Mouse (Mus musculus) G1E (cell line): ENCODE data around the gene Zfp775.

Source experiments
- CTCF ChIP-seq: IDR thresholded peaks from 2 replicates; pipeline ENCODE4 v1.5.1; 2012; ENCODE audit warnings: low read depth, low read length, inconsistent platforms, mixed read lengths
- GATA1 ChIP-seq: IDR thresholded peaks from 2 replicates; pipeline ENCODE4 v1.6.1; 2012; ENCODE audit warnings: borderline replicate concordance, low read length, inconsistent platforms, mixed read lengths
- GATA2 ChIP-seq: IDR thresholded peaks from 2 replicates; pipeline ENCODE4 v1.6.1; 2012; ENCODE audit warnings: low read depth, low read length, inconsistent platforms, borderline replicate concordance

GRCm38 (mm10) chr6:48595278-48595677 lies 6.6 kb upstream of the Zfp775 start:
- TF ChIP-seq CTCF (no peak), GATA2 (no peak), GATA1 (no peak)
